Mouse (Mus musculus) limb, embryonic 10.5 days (tissue): ENCODE measurements at regions not wholly inside any gene's neighbourhood (a gene's known extent, or its start where the extent isn't known, plus 50 kb on each side); places are given as distances from the start of the nearest gene placed in this dataset.
"Not testable (repeated sequence)": the region's sequence is repeated elsewhere in the genome, so short reads cannot be mapped to it uniquely, and the experiment has no call there.

Experiments used
- DNase-seq: peaks from one replicate; pipeline ENCODE4 v3.0.0-alpha.2; 2017; ENCODE audit warnings: low spot score
- H3K27ac ChIP-seq: fragments of 300-500 bp; sonication (generic); 2 replicates; pipeline ENCODE4 v1.5.1; 2016; ENCODE audit warnings: mild to moderate bottlenecking
- H3K27me3 ChIP-seq: fragments of 300-500 bp; sonication (generic); 2 replicates; pipeline ENCODE4 v1.6.1; 2016; ENCODE audit warnings: low read depth, mild to moderate bottlenecking; ENCODE audit not compliant: poor library complexity, severe bottlenecking
- H3K36me3 ChIP-seq: fragments of 300-500 bp; sonication (generic); 2 replicates; pipeline ENCODE4 v1.6.1; 2016; ENCODE audit warnings: mild to moderate bottlenecking, moderate library complexity
- H3K4me1 ChIP-seq: fragments of 300-500 bp; sonication (generic); 2 replicates; pipeline ENCODE4 v1.6.1; 2016
- H3K4me3 ChIP-seq: fragments of 300-500 bp; sonication (generic); 2 replicates; pipeline ENCODE4 v1.5.1; 2016; ENCODE audit warnings: mild to moderate bottlenecking, moderate library complexity
- H3K9me3 ChIP-seq: fragments of 300-500 bp; sonication (generic); replicated peaks from 2 replicates; pipeline ENCODE4 v1.6.1; 2016; ENCODE audit warnings: mild to moderate bottlenecking
- WGBS: fragments of 180-500 bp; shearing (Covaris S2); methylation state at CpG from one replicate; pipeline ENCODE4 v1.1.7; 2016; 5-methylcytosine and 5-hydroxymethylcytosine counted together

DNA sequence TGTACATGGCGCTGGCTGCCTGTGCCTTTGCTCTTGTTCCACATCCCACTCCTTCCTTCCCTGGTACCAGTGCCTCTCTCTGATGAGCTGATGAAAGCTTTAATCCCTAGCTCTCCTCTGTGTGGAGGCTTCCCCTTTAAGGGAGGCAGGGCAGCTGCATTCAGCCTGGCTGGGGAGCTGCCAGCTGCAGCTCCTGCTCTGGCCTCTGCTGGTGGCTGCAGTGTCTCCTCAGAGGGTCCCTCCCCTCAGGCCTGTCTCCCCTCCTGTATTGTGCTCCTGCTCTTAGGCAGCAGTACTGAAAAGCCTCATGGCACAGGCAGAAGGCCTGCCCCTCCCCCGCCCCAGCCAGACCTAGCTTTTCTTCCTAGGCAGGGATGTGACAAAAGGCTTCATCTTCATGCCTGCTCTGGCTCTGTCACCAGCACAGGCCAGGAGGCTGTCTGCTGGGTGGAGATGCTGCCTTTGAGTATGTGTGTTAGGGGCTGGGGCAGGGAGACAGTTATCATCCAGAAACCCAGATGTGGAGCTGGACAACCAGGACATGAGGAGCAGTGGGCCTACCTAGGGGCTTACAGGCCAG lies 97.7 kb upstream of the Zcchc13 start:
- H3K27ac ChIP-seq = peak overlapping the region; percentile 83
- not testable (repeated sequence) for H3K27me3 ChIP-seq, H3K36me3 ChIP-seq, DNase-seq, H3K4me3 ChIP-seq, H3K9me3 ChIP-seq
- WGBS = 25% methylated on average over 1 of the region's 2 CpGs
- H3K4me1 ChIP-seq = peaks cover 13% of the 10 kb centered on the region

DNA sequence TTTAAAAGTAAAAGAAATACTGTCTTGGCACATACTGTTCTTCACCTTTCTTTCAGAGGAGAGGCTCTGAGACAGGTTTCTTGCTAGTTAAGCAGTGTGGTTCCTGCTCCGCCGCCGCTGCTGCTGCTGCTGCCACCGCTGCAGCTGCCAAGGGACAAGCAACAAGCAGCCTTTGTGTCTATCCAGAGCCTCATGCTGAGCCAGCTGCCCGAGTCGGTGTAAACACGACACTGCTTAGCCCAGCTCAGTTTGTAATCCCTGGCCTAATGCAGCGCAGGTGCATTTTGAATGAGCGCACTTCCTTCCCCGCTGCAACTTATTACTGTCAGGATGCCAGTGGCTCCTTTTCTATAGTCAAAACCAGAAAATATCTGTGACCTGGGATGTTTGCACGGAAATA lies 97.1 kb upstream of the Zcchc13 start:
- H3K27ac ChIP-seq = peak overlapping the region; percentile 83
- peak; percentile 64 for DNase-seq
- no peaks in the 10 kb centered on the region; the same call in 1 of the 2 replicates for H3K27me3 ChIP-seq
- H3K4me3 ChIP-seq = no peak overlapping the region
- H3K4me1 ChIP-seq = peaks cover 13% of the 10 kb centered on the region
- H3K9me3 ChIP-seq = no peaks in the 10 kb centered on the region
- H3K36me3 ChIP-seq = no peaks in the 10 kb centered on the region
- 10% methylated on average over 11 of the region's 11 CpGs for WGBS

DNA sequence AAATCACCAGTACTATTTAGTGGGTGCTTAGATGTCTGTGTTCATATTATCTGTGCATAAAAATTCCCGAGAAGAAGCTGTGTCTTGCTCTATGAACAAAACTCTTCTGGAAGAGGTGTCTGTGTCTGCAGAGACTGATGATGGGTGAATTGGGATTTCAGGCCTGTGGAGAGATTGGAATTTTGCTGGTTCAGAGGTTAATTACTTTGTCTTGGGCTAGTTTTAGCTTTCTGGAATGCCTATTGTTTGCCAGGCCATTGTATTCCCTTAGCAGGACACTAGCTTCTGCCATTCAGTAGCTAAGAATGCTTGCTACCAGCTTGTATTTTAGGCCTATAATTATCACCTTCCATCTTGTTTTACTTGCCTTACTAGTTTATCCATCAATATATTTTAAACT lies 96.6 kb upstream of the Zcchc13 start:
- no peaks in the 10 kb centered on the region for H3K9me3 ChIP-seq
- H3K4me3 ChIP-seq = no peak overlapping the region
- no peaks in the 10 kb centered on the region for H3K36me3 ChIP-seq
- H3K27me3 ChIP-seq = no peaks in the 10 kb centered on the region; the same call in 1 of the 2 replicates
- 17% methylated on average over 1 of the region's 1 CpGs for WGBS
- peak overlapping the region; percentile 83 for H3K27ac ChIP-seq
- no peak for DNase-seq
- peaks cover 13% of the 10 kb centered on the region for H3K4me1 ChIP-seq

DNA sequence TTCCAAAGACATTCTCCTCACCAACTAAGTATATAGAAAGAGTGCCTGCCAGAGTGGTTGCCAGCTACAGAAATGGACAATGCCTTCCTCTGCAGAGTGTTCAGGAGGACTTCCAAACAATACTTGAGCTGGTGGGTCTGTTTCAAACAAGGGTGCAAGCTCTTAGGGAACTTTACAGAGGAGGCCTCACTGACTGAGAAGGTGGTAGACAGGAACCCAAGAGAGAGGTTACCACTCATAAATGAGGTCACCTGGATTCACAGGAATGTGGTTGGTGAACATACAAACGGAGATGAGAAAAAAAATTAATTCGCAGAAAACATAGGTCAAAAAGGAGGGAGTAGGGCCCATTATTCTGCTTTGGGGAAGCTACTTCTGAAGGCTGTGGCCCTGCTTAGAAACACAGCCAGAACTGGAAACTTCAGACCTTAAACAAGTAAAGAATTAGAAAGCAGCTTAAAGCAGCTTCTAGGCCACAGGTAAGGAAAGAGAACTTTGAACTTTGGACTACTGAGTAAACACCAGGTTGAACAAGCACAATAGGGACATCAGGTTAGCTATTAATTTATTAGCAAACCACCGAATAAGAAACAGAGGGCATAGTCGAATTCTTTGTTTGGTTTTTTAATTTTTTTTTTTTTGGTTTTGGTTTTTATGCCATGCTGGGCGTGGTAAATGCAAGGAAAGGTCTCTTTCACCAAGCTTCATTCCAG lies 83.7 kb upstream of the Zcchc13 start:
- Histone ChIP-seq H3K36me3 (no peaks in the 10 kb centered on the region), H3K4me3 (no peak overlapping the region), H3K27ac (no peak overlapping the region), H3K9me3 (no peaks in the 10 kb centered on the region), H3K4me1 (peaks cover 9% of the 10 kb centered on the region; the same call in 1 of the 2 replicates), H3K27me3 (no peaks in the 10 kb centered on the region)
- DNase-seq = no peak
- 86% methylated on average over 5 of the region's 5 CpGs for WGBS

DNA sequence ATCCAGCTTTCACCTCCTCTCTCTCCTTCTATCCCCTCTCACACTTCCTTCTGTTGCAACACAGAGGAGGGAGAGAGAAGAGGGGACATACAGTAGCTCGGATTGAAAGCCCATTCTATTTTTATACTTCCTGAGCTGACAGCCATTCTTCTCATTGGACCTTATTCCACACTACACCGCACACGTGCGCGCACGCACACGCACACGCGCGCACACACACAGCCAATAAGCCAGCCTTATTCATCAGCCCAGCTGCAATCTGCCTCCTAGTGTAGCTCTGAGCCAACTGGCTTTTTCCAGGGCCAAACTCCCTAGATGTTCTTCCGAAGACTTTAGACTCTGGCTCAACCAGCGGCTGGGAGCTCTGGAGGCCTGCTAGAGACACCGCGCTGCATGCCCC lies 79.1 kb upstream of the Zcchc13 start:
- DNase-seq = no peak
- no peaks in the 10 kb centered on the region for H3K9me3 ChIP-seq
- H3K4me1 ChIP-seq = peaks cover 18% of the 10 kb centered on the region
- H3K4me3 ChIP-seq = no peak overlapping the region
- H3K36me3 ChIP-seq = no peaks in the 10 kb centered on the region
- 92% methylated on average over 14 of the region's 14 CpGs for WGBS
- H3K27ac ChIP-seq = peak overlapping the region; percentile 58; the same call in 1 of the 2 replicates
- no peaks in the 10 kb centered on the region for H3K27me3 ChIP-seq

DNA sequence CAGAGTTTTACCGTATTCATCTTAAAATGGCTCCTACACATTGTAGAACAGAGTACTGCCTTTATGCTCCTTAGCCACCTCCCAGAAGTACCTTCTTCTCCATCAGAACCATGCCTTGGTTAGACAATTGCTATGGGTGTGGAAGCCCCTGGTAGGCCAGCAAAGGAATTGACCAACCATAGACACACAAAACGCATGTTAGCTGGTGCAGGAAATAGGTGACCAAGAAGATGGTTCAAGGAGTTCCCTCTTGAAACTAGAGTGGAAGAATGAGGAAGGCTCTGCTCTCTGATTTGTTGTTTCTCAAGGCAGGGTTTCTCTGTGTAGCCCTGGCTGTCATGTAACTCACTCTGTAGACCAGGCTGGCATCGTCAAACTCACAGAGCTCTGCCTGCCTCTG lies 77.2 kb upstream of the Zcchc13 start:
- H3K36me3 ChIP-seq = no peaks in the 10 kb centered on the region
- WGBS = 98% methylated on average over 3 of the region's 3 CpGs

DNA sequence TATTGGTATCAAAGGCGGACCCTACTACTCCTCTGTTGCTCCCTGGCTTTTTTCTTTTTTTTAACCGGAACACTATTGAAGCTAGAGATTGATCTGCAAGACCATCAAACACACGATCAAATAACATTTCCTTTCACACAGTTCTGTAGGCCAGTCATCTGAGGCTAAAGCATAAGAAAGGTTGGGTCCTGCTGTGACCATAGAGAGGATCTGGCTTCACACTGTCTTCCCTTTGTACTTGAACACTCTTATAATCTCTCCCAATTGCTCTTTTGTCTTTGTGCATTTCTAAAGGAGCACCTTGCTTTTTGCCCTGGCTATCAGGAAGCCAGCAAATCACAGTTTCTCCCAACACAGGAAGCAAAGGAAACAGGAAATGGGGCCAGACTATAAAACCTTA lies 76.8 kb upstream of the Zcchc13 start:
- Histone ChIP-seq H3K9me3 (no peaks in the 10 kb centered on the region), H3K27me3 (no peaks in the 10 kb centered on the region), H3K4me1 (peaks cover 23% of the 10 kb centered on the region), H3K4me3 (no peak overlapping the region), H3K36me3 (no peaks in the 10 kb centered on the region), H3K27ac (no peak overlapping the region)
- WGBS = 91% methylated on average over 3 of the region's 3 CpGs
- no peak for DNase-seq

More for the DNA sequence above, 77.2 kb upstream of the Zcchc13 start:
- no peak overlapping the region for H3K4me3 ChIP-seq
- peaks cover 23% of the 10 kb centered on the region for H3K4me1 ChIP-seq
- H3K27ac ChIP-seq = no peak overlapping the region
- H3K27me3 ChIP-seq = no peaks in the 10 kb centered on the region
- no peak for DNase-seq
- H3K9me3 ChIP-seq = no peaks in the 10 kb centered on the region

DNA sequence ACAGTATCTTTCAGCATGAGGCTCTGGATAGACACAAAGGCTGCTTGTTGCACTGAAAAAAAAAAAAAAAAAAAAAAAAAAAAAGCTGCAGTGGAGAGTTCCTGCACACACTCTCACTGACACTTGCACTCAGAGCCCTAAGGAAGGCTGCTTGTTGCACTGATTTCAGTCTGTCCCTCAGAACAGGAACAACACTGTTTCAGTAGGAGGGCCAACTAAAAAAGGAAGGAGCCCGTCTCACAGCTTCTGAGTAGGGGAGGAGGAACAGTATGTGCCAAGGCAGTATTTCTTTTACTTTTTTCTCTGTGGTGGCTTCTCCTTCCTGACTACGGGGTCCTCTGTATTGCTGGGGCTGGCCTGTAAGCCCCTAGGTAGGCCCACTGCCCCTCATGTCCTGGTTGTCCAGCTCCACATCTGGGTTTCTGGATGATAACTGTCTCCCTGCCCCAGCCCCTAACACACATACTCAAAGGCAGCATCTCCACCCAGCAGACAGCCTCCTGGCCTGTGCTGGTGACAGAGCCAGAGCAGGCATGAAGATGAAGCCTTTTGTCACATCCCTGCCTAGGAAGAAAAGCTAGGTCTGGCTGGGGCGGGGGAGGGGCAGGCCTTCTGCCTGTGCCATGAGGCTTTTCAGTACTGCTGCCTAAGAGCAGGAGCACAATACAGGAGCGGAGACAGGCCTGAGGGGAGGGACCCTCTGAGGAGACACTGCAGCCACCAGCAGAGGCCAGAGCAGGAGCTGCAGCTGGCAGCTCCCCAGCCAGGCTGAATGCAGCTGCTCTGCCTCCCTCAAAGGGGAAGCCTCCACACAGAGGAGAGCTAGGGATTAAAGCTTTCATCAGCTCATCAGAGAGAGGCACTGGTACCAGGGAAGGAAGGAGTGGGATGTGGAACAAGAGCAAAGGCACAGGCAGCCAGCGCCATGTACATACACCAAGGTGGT lies 75.1 kb upstream of the Zcchc13 start:
- not testable (repeated sequence) for H3K4me3 ChIP-seq, H3K27me3 ChIP-seq, H3K9me3 ChIP-seq, H3K36me3 ChIP-seq, DNase-seq
- WGBS = 35% methylated on average over 5 of the region's 5 CpGs
- Histone ChIP-seq H3K27ac (peak overlapping the region; percentile 61), H3K4me1 (peaks cover 23% of the 10 kb centered on the region)

DNA sequence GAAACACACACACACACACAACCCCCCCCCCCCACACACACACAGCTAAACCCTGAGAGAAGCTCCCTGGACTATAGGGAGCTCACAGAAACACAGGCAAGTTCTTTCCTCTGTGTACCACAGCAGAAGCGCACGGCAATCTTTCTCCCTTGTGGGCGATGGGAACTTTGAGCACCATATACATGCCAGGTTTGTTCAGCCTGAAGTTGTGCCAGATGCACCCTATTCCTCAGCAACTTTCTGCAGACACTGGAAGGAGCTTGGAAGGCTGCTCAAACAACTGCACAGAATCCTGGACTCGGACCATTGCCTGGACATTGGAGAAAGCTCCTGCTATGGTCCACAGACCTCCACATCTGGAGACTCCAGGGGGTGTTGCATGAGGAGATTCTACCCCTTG lies 74.3 kb upstream of the Zcchc13 start:
- H3K27ac ChIP-seq = peak overlapping the region; percentile 61
- WGBS = 63% methylated on average over 4 of the region's 4 CpGs

DNA sequence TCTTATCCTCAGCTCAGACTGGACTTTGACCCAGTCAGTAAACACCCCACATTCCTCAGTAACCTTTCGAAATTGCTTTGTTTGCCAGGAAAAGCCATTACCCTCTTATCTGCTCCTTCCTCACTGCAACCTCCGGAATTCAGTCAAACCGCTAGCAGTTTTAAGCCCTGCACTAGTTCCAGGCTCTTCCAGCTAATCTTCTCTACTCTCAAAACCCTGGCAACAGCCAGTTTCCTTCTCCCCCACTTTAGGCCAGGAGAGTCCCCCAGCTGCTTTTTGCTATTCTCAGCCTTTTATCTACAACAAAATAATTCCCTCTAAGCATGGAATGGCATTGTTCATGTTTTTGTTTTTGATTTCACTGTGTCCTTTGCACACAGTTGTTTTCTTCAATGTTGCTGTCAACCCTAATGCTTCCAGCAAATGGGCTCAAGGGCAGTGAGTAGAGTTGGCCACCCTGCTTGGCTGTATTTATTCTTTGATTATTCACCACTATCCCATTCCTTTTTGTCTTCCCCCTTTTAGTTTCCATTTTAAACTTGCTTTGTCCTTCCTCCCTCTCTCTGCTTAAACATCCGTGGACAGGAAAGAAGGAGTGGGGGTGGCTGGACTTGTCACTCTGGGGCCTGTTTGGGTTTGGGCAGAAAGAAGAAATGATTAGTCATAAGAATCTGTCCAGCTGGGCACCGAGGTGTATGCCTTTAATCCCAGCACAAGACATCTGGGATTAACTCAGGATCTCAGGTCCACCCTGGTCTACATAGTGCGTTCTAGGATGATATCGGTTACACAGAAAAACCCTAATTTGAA lies 73.5 kb upstream of the Zcchc13 start:
- Histone ChIP-seq H3K9me3 (no peaks in the 10 kb centered on the region), H3K36me3 (no peaks in the 10 kb centered on the region), H3K27me3 (no peaks in the 10 kb centered on the region), H3K4me1 (peaks cover 14% of the 10 kb centered on the region), H3K27ac (no peak overlapping the region; the same call in 1 of the 2 replicates), H3K4me3 (no peak overlapping the region)
- 53% methylated on average over 7 of the region's 7 CpGs for WGBS
- no peak for DNase-seq

More for the DNA sequence above, 74.3 kb upstream of the Zcchc13 start:
- Histone ChIP-seq H3K27me3 (no peaks in the 10 kb centered on the region), H3K4me1 (peaks cover 19% of the 10 kb centered on the region), H3K4me3 (no peak overlapping the region), H3K36me3 (no peaks in the 10 kb centered on the region), H3K9me3 (no peaks in the 10 kb centered on the region)
- DNase-seq = no peak

DNA sequence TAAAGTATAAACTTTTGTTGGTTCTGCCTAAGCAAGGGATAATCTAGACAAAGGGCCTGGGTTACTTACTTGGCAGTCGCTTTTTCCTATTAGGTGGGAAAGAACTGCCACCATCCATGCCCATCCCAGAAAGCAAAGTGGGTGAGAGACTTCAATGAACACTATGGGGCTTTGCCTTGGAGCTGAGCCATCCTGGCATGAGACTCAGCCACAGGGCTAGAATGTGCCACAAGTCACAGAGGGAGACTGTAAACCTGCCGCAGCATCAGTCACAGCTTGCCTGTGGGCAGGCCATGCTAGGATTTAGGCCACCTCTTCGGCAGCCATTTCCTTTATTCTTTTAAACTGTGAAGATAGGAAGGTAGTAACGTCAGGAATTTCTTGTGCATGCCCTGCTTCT lies 72.9 kb upstream of the Zcchc13 start:
- no peak overlapping the region for H3K27ac ChIP-seq
- WGBS = 92% methylated on average over 4 of the region's 4 CpGs

DNA sequence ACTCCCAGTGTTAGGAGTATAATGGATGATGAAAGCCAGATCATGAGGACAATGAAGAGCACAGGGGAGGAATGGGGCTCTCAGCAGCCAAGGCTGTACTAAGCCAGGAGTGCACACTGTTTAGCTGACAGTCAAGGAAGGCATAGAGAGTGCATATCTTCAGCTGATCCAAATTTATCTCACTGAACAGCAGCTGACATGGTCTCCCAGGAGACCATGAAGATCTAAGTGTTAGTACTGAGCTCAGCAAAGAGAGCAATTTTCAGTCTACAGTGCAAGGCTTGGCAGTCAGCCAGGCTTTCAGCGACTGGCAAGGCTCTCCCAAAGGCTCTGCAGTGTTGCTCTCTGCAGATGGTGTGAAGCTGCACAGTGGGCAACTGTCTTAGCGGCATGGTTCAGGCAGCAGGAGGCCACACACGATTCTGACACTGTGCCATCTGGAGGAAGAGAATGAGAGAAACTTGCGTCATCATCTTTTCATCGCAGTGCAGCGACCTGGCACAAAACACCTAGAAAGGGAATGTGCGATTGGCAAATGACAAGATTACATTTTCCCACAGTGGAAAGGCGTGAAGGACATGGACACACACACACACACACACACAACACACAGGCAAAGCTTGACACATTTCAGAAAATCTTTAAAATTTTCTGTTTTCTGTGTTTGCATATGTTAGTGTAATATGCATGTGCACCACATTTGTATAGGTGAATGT lies 66.7 kb upstream of the Zcchc13 start:
- DNase-seq = no peak

More for the DNA sequence above, 72.9 kb upstream of the Zcchc13 start:
- H3K27me3 ChIP-seq = no peaks in the 10 kb centered on the region
- H3K4me1 ChIP-seq = peaks cover 14% of the 10 kb centered on the region
- peaks cover 6% of the 10 kb centered on the region for H3K36me3 ChIP-seq
- no peak overlapping the region for H3K4me3 ChIP-seq
- no peak for DNase-seq
- no peaks in the 10 kb centered on the region for H3K9me3 ChIP-seq

More for the DNA sequence above, 66.7 kb upstream of the Zcchc13 start:
- Histone ChIP-seq H3K36me3 (peaks cover 18% of the 10 kb centered on the region), H3K9me3 (no peaks in the 10 kb centered on the region), H3K4me3 (no peak overlapping the region), H3K27ac (no peak overlapping the region), H3K27me3 (no peaks in the 10 kb centered on the region), H3K4me1 (no peaks in the 10 kb centered on the region)
- 91% methylated on average over 8 of the region's 8 CpGs for WGBS
